Mouse (Mus musculus) heart, embryonic 10.5 days (tissue): ENCODE measurements around the gene Epb41l1. TPM values are rescaled to one million over a fixed set of nuclear protein-coding genes. Genes with fewer than 3 reads are reported as not detected.
A peak's percentile ranks its signal among the peaks of the same experiment; 100 is the strongest.
"Not testable (repeated sequence)": the region's sequence is repeated elsewhere in the genome, so short reads cannot be mapped to it uniquely, and the experiment has no call there.

Experiments used
- DNase-seq: peaks from one replicate; pipeline ENCODE4 v3.0.0-alpha.2; 2017; ENCODE audit warnings: low spot score
- H3K27ac ChIP-seq: fragments of 300-500 bp; sonication (generic); 2 replicates; pipeline ENCODE4 v1.5.1; 2016; ENCODE audit warnings: mild to moderate bottlenecking
- H3K27me3 ChIP-seq: fragments of 300-500 bp; sonication (generic); 2 replicates; pipeline ENCODE4 v1.6.1; 2016; ENCODE audit warnings: mild to moderate bottlenecking; ENCODE audit not compliant: poor library complexity, insufficient read depth, severe bottlenecking
- H3K36me3 ChIP-seq: fragments of 300-500 bp; sonication (generic); 2 replicates; pipeline ENCODE4 v1.6.1; 2016; ENCODE audit warnings: mild to moderate bottlenecking, moderate library complexity
- H3K4me1 ChIP-seq: fragments of 300-500 bp; sonication (generic); 2 replicates; pipeline ENCODE4 v1.6.1; 2016; ENCODE audit warnings: mild to moderate bottlenecking
- H3K4me3 ChIP-seq: fragments of 300-500 bp; sonication (generic); 2 replicates; pipeline ENCODE4 v1.5.1; 2016; ENCODE audit warnings: mild to moderate bottlenecking, moderate library complexity
- H3K9me3 ChIP-seq: fragments of 300-500 bp; sonication (generic); 2 replicates; pipeline ENCODE4 v1.6.1; 2016; ENCODE audit warnings: mild to moderate bottlenecking, moderate library complexity
- WGBS: fragments of 180-500 bp; shearing (Covaris S2); methylation state at CpG from one replicate; pipeline ENCODE4 v1.1.7; 2016; 5-methylcytosine and 5-hydroxymethylcytosine counted together
- polyA plus RNA-seq: library from polyadenylated mRNA; unstranded; fragments of >200 nt; fragmentation: Nextera tagmentation; extraction: Ambion mirVana; gene quantifications from 2 replicates; pipeline ENCODE4 v1.2.1, GENCODE M21; 2016

The Epb41l1 gene
- 0.97 and 1.5 TPM in 2 replicates for polyA plus RNA-seq

DNA sequence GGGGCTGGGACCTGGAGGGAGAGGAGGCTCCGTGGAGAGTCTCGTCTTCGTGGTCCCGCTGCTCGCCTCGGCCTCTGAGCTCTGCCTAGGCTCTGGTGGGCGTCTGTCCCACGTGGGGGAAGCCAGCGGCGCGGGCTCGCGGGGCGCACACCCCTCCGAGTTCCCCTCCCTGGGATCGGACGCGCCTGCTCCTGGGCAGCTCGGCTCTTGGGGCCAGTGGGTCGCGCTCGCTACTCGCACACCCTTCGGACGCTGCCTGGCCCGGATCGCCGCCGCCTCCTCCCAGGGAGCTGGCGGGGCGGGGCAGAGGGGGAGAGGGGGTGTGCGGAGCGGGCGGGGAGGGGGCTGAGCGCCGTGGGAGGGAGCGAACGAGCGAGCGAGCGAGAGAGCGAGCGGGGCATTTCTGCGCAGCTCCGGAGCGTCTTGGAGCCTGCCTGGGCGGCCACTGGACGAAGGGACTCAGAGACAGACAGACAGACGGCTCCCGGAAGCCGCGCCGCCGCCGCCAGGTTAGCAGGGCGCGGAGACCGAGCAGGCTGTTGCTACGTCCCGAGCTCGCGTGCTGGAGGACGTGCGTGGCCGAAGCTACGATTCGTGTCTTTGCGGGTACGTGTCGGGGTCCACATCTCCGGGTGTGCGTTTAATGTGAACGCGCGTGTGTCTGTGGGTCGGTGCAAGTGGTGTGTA lies at the start of gene Epb41l1:
TSS of gene Epb41l1 (plus strand) at position 216 of the 687 bp plus-strand sequence.
- WGBS = under 1% methylated on average over 75 of the region's 76 CpGs
- peaks cover 26% of the 10 kb centered on the region for H3K4me1 ChIP-seq
- H3K9me3 ChIP-seq = no peaks in the 10 kb centered on the region
- peak; percentile 84 for DNase-seq
- H3K27ac ChIP-seq = peak within 1 kb of the TSS; percentile 84
- peak within 1 kb of the TSS; percentile 79 for H3K4me3 ChIP-seq
- no peaks in the 10 kb centered on the region for H3K36me3 ChIP-seq
- peaks cover 80% of the 10 kb centered on the region for H3K27me3 ChIP-seq

DNA sequence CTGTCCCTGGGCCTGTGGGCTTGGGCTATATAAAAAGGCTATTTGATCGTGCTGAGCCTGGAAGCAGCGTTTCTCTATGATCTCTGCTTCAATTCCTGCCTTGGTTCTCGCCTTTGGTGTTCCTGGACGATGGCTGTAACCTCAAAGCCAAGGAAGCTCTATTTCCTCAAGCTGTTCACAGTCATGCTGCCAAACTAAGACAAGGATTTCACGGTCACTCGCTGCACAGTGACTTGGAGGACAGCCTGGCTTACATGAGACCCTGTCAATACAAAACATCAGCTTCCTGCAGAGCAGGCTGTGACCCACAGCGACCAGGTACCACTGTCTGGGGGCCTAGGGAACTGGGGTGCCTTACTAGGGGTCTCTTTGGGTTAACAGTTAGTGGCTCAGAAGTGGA lies 43.8 kb upstream of the Epb41l1 start:
- WGBS = 78% methylated on average over 7 of the region's 7 CpGs
- H3K4me1 ChIP-seq = no peaks in the 10 kb centered on the region

DNA sequence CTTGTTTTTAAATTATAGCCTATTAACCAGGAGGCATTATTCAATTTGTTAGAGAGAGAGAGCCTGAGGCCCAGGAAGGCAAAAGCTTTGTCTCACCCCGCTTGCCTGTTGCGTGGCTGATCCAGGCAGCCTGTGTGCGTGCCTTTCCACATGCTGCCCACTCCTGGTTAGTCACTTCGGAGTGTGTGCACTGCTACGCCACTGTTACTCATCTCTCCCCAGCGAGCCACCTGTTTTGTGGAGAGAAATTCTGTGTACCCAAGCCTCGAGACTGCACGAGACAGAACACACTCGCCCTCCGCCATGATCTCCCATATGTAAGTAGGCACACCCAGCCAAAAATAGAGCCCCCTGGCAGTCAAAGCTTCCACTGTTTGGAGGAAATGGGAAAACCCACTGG lies 40.8 kb upstream of the Epb41l1 start:
- 84% methylated on average over 10 of the region's 10 CpGs for WGBS
- H3K27me3 ChIP-seq = 0 out of 2 replicates have a peak, but pooled peaks cover 3% of the 10 kb centered on the region
- H3K36me3 ChIP-seq = no peaks in the 10 kb centered on the region
- no peaks in the 10 kb centered on the region for H3K4me1 ChIP-seq
- DNase-seq = no peak
- no peak overlapping the region for H3K4me3 ChIP-seq
- H3K9me3 ChIP-seq = no peaks in the 10 kb centered on the region
- no peak overlapping the region for H3K27ac ChIP-seq

More for the DNA sequence above, 43.8 kb upstream of the Epb41l1 start:
- DNase-seq = no peak
- H3K27me3 ChIP-seq = 0 out of 2 replicates have a peak, but pooled peaks cover 3% of the 10 kb centered on the region
- H3K36me3 ChIP-seq = no peaks in the 10 kb centered on the region
- H3K4me3 ChIP-seq = no peak overlapping the region
- no peak overlapping the region for H3K27ac ChIP-seq
- H3K9me3 ChIP-seq = no peaks in the 10 kb centered on the region

DNA sequence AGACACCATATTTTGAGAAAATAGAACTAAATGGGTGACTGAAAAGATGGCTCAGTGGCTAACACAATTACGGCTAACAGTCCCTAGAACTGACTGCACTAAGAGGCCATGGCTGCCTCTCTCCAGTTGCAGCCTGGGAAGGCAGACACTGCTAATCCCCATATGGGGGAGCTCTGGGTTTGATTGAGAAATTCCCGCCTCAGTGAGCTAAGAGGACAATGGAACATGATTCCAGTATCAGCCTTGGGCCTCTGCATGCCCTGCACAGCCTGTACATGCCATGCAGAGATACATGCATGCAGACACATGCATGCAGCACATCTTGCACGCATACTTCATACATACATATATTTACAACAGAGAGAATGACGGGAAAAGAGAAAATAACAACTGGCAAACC lies 39.4 kb upstream of the Epb41l1 start:
- DNase-seq = no peak
- H3K4me3 ChIP-seq = no peak overlapping the region
- H3K9me3 ChIP-seq = no peaks in the 10 kb centered on the region
- no peaks in the 10 kb centered on the region for H3K36me3 ChIP-seq
- H3K4me1 ChIP-seq = no peaks in the 10 kb centered on the region
- H3K27ac ChIP-seq = no peak overlapping the region
- 74% methylated on average over 4 of the region's 4 CpGs for WGBS
- H3K27me3 ChIP-seq = 0 out of 2 replicates have a peak, but pooled peaks cover 3% of the 10 kb centered on the region

DNA sequence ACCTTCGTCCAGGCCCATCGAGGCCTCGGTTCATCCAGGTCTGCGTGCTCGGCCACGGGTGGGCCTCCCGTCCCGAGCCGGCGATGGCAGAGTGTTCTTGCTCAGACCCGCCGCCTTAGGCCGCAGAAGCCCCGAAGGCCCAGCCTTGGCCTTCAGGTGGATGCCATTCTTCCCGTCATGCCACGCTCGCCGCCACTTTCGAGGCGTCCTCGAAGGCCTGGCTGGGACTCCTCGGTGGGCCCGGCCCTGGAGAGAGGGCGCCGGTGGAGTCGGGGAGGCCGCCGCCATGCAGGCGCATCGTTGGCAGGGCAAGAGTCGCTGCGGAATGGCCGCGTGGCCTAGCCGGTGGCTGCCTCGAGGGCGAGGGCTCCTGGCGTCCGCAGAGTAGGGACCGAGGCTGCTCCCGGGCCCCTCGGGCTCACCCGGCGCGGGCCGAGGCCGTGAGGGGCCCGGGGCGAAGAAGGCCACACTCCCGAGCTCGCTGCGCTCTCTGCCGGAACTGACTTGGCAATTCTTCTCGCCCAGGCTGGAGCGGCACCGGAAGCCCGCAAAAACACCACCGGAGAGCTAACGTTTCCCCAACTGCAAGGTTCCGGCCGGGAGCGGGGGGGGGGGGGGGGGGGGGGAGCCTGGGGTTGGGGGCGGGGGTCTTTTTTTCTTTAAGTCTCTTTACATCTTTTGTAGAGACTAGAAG lies 28.1 kb upstream of the Epb41l1 start:
- WGBS = 0% methylated on average over 18 of the region's 63 CpGs
- peak overlapping the region; percentile 83 for H3K27ac ChIP-seq

DNA sequence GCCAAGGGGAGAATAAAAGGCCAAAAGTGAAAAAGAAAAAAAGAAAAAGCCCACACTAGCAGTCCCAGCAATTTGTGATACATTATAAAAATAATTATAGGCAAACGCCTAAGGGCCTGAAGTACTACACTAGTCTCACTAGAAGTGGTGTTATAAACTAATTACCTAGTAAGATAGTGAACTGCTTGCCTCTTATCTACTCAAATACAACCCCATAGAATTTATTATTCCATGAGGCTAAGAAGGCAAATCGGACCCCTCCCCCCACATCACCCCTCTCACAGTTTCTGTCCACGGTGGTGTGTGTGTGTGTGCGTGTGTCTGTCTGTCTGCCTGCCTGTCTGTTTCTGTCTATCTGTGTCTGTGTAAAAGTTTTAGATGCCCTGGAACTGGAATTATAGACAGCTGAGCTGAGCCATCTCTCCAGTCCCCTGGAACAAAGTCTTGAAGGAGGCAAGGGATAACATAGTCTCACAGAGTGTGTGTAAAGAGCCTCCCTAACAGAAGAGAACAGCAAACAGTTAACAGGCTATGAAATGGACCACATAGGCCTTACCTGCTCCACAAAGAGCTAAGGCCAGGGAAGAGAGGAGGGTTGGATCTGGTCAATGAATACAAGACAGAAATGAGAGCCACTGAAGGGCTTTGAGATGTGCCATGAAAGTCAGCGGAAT lies 27.4 kb upstream of the Epb41l1 start:
- H3K9me3 ChIP-seq = no peaks in the 10 kb centered on the region
- peaks cover 18% of the 10 kb centered on the region for H3K4me1 ChIP-seq
- no peak for DNase-seq
- peak overlapping the region; percentile 54 for H3K4me3 ChIP-seq
- H3K27me3 ChIP-seq = no peaks in the 10 kb centered on the region
- peak overlapping the region; percentile 83 for H3K27ac ChIP-seq
- WGBS = 69% methylated on average over 5 of the region's 5 CpGs
- H3K36me3 ChIP-seq = no peaks in the 10 kb centered on the region

More for the DNA sequence above, 28.1 kb upstream of the Epb41l1 start:
- H3K36me3 ChIP-seq, H3K27me3 ChIP-seq, H3K9me3 ChIP-seq: not testable (repeated sequence)
- Histone ChIP-seq H3K4me1 (peaks cover 18% of the 10 kb centered on the region), H3K4me3 (peak overlapping the region; percentile 54)
- peak; percentile 91 for DNase-seq

DNA sequence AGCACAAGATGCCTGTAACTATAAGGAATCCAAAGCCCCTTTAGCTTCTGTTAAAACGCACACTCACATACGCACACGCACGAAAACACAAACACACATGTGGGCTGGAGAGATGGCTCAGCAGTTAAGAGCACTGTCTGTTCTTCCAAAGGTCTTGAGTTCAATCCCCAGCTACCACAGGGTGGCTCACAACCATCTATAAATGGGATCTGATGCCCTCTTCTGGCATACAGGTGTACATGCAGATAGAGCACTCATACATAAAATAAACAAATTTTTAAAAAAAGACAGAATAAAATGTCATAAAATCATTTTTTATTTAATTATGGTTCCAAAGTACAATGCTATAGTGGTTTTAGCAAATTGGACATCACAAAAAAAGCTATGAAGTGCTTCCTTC lies 26.4 kb upstream of the Epb41l1 start:
- Histone ChIP-seq H3K27ac (no peak overlapping the region), H3K27me3 (no peaks in the 10 kb centered on the region), H3K36me3 (no peaks in the 10 kb centered on the region), H3K4me3 (no peak overlapping the region), H3K4me1 (peaks cover 18% of the 10 kb centered on the region), H3K9me3 (no peaks in the 10 kb centered on the region)
- 92% methylated on average over 4 of the region's 4 CpGs for WGBS
- no peak for DNase-seq

DNA sequence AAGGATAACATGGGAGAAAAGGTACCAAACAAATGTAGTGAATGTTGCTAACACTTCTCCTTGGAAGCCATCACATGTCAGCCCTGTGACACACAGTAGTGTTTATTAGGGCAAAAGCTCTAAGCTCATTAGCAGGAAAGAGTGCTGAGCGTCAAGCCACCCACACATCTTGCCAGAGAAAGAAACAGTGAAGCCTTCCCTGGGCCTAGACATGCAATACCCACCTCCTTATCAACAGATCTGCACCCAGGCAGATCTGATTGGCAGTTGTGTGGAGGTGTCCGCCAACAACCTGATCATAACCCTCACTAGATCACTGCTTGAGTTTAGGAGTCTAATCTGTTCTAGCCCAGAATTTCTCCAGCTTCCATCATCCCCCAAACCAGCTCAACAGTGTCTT lies 24.6 kb upstream of the Epb41l1 start:
- 65% methylated on average over 2 of the region's 2 CpGs for WGBS
- Histone ChIP-seq H3K27ac (no peak overlapping the region), H3K9me3 (no peaks in the 10 kb centered on the region), H3K27me3 (no peaks in the 10 kb centered on the region), H3K36me3 (no peaks in the 10 kb centered on the region), H3K4me3 (no peak overlapping the region), H3K4me1 (peaks cover 22% of the 10 kb centered on the region)
- no peak for DNase-seq

DNA sequence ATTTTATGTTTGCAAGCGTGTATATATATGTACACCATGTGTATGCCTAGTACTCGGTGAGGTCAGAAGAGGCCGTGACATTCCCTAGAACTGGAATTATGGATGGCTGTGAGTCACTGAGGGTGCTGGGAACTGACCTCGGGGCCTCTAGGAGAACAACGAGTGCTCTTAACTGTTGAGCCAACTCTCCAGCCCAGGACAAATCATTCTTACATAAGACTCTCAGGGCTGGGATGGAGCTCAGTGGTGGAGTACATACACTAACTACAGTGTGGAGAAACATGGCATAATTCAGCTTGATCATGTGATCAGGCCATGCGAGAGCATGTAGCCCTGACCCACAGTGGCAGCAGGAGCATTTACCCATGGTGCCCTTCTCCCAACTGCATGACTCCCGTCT lies 22.7 kb upstream of the Epb41l1 start:
- Histone ChIP-seq H3K9me3 (no peaks in the 10 kb centered on the region), H3K36me3 (no peaks in the 10 kb centered on the region), H3K27ac (no peak overlapping the region), H3K4me1 (peaks cover 28% of the 10 kb centered on the region), H3K4me3 (no peak overlapping the region), H3K27me3 (no peaks in the 10 kb centered on the region)
- no peak for DNase-seq
- WGBS = 83% methylated on average over 7 of the region's 7 CpGs

DNA sequence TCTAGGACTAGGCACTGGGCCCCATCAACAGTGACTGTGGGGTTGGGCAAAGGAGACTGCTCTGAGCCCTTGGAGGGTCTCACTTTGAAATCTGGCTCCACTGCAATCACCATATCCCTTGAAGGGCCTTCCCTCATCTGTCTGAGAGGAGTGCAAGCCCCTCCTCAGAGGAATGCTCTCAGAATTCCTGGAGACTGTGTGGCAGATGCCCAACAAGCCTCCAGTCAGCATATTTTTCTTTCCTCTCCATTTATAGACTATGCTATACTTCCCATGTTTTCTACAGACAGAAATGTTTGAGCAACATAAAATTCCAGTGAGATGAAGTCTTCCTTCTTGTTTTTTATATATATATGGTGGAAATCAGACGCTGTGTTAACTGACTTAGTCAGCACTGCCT lies 21.2 kb upstream of the Epb41l1 start:
- no peak for DNase-seq
- H3K9me3 ChIP-seq = no peaks in the 10 kb centered on the region
- H3K36me3 ChIP-seq = no peaks in the 10 kb centered on the region
- no peaks in the 10 kb centered on the region for H3K27me3 ChIP-seq
- H3K4me1 ChIP-seq = peaks cover 23% of the 10 kb centered on the region
- H3K4me3 ChIP-seq = no peak overlapping the region
- 67% methylated on average over 1 of the region's 1 CpGs for WGBS
- no peak overlapping the region for H3K27ac ChIP-seq

DNA sequence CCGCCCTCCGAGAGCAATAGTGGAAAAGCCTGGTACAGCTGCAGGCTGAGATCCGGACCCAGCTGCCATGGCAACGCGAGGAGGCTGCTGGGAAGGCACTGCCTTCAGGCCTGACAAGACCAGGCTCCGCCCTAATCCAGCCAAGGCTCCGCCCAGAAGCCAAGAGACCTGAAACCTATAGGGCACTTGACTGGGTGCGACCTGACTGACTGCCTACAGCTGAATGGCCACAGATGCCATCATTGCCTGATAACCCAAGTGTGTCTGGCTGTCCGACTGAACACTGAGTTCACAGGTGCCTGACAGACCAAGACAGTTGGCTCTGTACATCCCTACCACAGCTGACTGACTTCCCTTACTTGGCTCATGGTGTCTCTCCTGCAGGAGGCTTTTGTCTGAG lies 19.4 kb upstream of the Epb41l1 start:
- WGBS = 4% methylated on average over 9 of the region's 9 CpGs
- H3K36me3 ChIP-seq = no peaks in the 10 kb centered on the region
- peak; percentile 83 for DNase-seq
- H3K27ac ChIP-seq = peak overlapping the region; percentile 42; the same call in 1 of the 2 replicates
- H3K4me1 ChIP-seq = peaks cover 10% of the 10 kb centered on the region
- H3K27me3 ChIP-seq = no peaks in the 10 kb centered on the region
- H3K4me3 ChIP-seq = peak overlapping the region; percentile 33
- H3K9me3 ChIP-seq = no peaks in the 10 kb centered on the region

DNA sequence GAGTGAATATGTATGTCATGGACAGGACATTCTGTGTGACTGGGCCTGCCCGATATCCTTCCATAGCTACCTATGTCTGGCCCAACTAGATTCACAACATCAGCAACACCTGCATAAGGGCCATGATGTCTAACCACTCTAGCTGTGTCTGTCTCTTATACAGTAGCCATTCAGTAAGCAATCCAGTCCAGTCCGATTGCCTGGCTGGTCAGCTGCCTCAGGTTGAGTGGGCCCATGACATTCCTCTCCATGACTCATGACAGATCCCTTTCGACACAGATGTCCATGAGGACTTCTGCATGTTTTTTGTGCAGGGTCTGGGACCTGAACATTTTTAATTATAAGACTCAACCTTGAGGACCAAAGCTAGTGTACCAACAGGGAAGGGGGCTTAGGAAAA lies 18.7 kb upstream of the Epb41l1 start:
- H3K27ac ChIP-seq = no peak overlapping the region
- no peaks in the 10 kb centered on the region for H3K9me3 ChIP-seq
- DNase-seq = no peak
- peaks cover 15% of the 10 kb centered on the region for H3K4me1 ChIP-seq
- H3K4me3 ChIP-seq = no peak overlapping the region
- WGBS = 83% methylated on average over 3 of the region's 3 CpGs
- no peaks in the 10 kb centered on the region for H3K36me3 ChIP-seq
- H3K27me3 ChIP-seq = no peaks in the 10 kb centered on the region

DNA sequence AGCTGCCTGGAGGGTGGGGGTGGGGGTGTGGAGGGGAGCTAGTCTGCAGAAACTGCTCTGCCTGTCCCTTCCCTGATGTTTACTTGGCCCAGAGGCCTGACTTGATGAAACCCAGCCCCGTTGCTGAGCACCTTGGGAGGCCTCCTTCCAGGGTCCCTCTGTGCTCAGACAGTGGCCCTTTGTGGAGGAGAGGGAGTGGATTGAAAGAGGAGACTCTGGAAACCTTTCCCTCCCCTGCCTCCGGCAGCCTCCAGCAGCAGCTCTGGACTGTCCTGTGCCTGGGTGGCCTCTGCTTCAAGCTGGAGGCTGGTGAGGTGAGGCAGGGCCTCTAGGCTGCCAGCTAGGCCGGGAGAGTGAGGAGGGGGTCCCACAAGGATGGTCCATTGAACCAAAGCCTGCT lies 13.7 kb upstream of the Epb41l1 start:
- Histone ChIP-seq H3K27ac (peak overlapping the region; percentile 31; the same call in 1 of the 2 replicates), H3K4me1 (peaks cover 13% of the 10 kb centered on the region), H3K4me3 (no peak overlapping the region), H3K27me3 (0 out of 2 replicates have a peak, but pooled peaks cover 4% of the 10 kb centered on the region), H3K9me3 (no peaks in the 10 kb centered on the region), H3K36me3 (no peaks in the 10 kb centered on the region)
- no peak for DNase-seq
- 28% methylated on average over 3 of the region's 3 CpGs for WGBS
